7 mouse cellular contexts compared by ENCODE assay signal in genomic region chr11:60311025-60311854, GRCm38 (mm10). TPM values are rescaled to one million over a fixed set of nuclear protein-coding genes. Genes with fewer than 3 reads are reported as not detected.
DNase-seq lines count a peak whose midpoint lies in the region; ATAC-seq and TF ChIP-seq lines count a peak whose summit lies in the region.

No protein-coding gene starts in this region.

- no peaks in the 10 kb centered on the region for H3K36me3 ChIP-seq in forebrain, embryonic 15.5 days
- H3K36me3 ChIP-seq in heart, postnatal 0 days (replicated peaks; ENCODE audit: control insufficient read depth, insufficient read depth, low read length), result no peaks in the 10 kb centered on the region
- no peaks in the 10 kb centered on the region for H3K36me3 ChIP-seq in liver, adult 2 months (ENCODE audit: control insufficient read depth, insufficient read depth, low read length)
- H3K36me3 ChIP-seq in neural tube, embryonic 12.5 days, result no peaks in the 10 kb centered on the region

- ATAC-seq in forebrain, embryonic 15.5 days (replicated peaks), result peak; percentile 90
- ATAC-seq in heart, postnatal 0 days (ENCODE audit: insufficient read depth, low read depth), result peak; percentile 88
- peak; percentile 95 for ATAC-seq in neural tube, embryonic 12.5 days (ENCODE audit: low FRiP score, low read depth)

- peak overlapping the region; percentile 94 for H3K27ac ChIP-seq in forebrain, embryonic 15.5 days (replicated peaks)
- H3K27ac ChIP-seq in heart, postnatal 0 days (ENCODE audit: low read depth), result peak overlapping the region; percentile 67
- H3K27ac ChIP-seq in liver, adult 2 months (replicated peaks; ENCODE audit: insufficient read depth, low read depth, low read length), result 0 out of 2 replicates have a peak overlapping the region, but pooled peaks have one; percentile 4
- peak overlapping the region; percentile 90 for H3K27ac ChIP-seq in neural tube, embryonic 12.5 days

- peaks cover 17% of the 10 kb centered on the region for H3K79me2 ChIP-seq in liver, adult 2 months (ENCODE audit: control insufficient read depth, insufficient read depth, low read length)

- H3K9ac ChIP-seq in forebrain, embryonic 15.5 days (replicated peaks), result peak overlapping the region; percentile 31
- 0 out of 2 replicates have a peak overlapping the region, but pooled peaks have one; percentile 16 for H3K9ac ChIP-seq in heart, postnatal 0 days (replicated peaks; ENCODE audit: low read depth, low read length)
- no peak overlapping the region for H3K9ac ChIP-seq in liver, adult 2 months (ENCODE audit: low read depth, low read length)
- peak overlapping the region; percentile 51 for H3K9ac ChIP-seq in neural tube, embryonic 12.5 days

- H3K4me1 ChIP-seq in forebrain, embryonic 15.5 days, result peaks cover 39% of the 10 kb centered on the region
- H3K4me1 ChIP-seq in heart, postnatal 0 days (ENCODE audit: control insufficient read depth, insufficient read depth), result peaks cover 22% of the 10 kb centered on the region
- H3K4me1 ChIP-seq in liver, adult 2 months (ENCODE audit: control insufficient read depth, insufficient read depth, low read length), result peaks cover 12% of the 10 kb centered on the region
- peaks cover 39% of the 10 kb centered on the region for H3K4me1 ChIP-seq in neural tube, embryonic 12.5 days

- H3K4me2 ChIP-seq in forebrain, embryonic 15.5 days (replicated peaks), result peak overlapping the region; percentile 19
- H3K4me2 ChIP-seq in heart, postnatal 0 days (ENCODE audit: low read depth, low read length), result peak overlapping the region; percentile 17; the same call in 1 of the 2 replicates
- peak overlapping the region; percentile 44 for H3K4me2 ChIP-seq in neural tube, embryonic 12.5 days (replicated peaks)

- peak; percentile 8; the same call in 1 of the 2 replicates for TF ChIP-seq CTCF in heart, postnatal 0 days (IDR thresholded peaks at IDR 0.05; ENCODE audit: low read depth)
- TF ChIP-seq CTCF in liver, adult 2 months (IDR thresholded peaks at IDR 0.05; ENCODE audit: low read depth, low read length), result no peak

- H3K9me3 ChIP-seq in forebrain, embryonic 15.5 days, result no peaks in the 10 kb centered on the region
- no peaks in the 10 kb centered on the region for H3K9me3 ChIP-seq in heart, postnatal 0 days (replicated peaks; ENCODE audit: control insufficient read depth, low read length)
- no peaks in the 10 kb centered on the region for H3K9me3 ChIP-seq in neural tube, embryonic 12.5 days

- no peaks in the 10 kb centered on the region for H3K27me3 ChIP-seq in forebrain, embryonic 15.5 days
- no peaks in the 10 kb centered on the region for H3K27me3 ChIP-seq in heart, postnatal 0 days (ENCODE audit: control insufficient read depth, insufficient read depth, low read length)
- no peaks in the 10 kb centered on the region for H3K27me3 ChIP-seq in liver, adult 2 months (ENCODE audit: control insufficient read depth, insufficient read depth, low read length)
- H3K27me3 ChIP-seq in neural tube, embryonic 12.5 days (replicated peaks), result no peaks in the 10 kb centered on the region

- WGBS in forebrain, embryonic 15.5 days, result 2% methylated on average over 8 of the region's 8 CpGs
- 12% methylated on average over 8 of the region's 8 CpGs for WGBS in heart, postnatal 0 days
- WGBS in liver, adult 2 months, result 12% methylated on average over 8 of the region's 8 CpGs
- WGBS in neural tube, embryonic 12.5 days, result 2% methylated on average over 8 of the region's 8 CpGs

- TF ChIP-seq EP300 in heart, postnatal 0 days (IDR thresholded peaks at IDR 0.05; ENCODE audit: low read depth), result no peak

- DNase-seq in cerebellum, adult 18-20 months, result peak; percentile 80 to 85
- peak; percentile 76 for DNase-seq in heart, postnatal 0 days (ENCODE audit: low spot score)
- peak; percentile 92 to 95 for DNase-seq in kidney, postnatal 25 days
- DNase-seq in liver, adult 2 months (ENCODE audit: extremely low read depth, low read depth, low spot score), result peak; percentile 42
- DNase-seq in spleen, postnatal 36 days (ENCODE audit: low spot score in 2 of 2), result no peak

- TF ChIP-seq POLR2A in liver, adult 2 months (IDR thresholded peaks at IDR 0.05; ENCODE audit: extremely low read depth, insufficient read depth, low read length), result no peak

- no peak overlapping the region for H3K4me3 ChIP-seq in forebrain, embryonic 15.5 days
- no peak overlapping the region for H3K4me3 ChIP-seq in heart, postnatal 0 days (ENCODE audit: low read depth, low read length)
- H3K4me3 ChIP-seq in liver, adult 2 months (ENCODE audit: insufficient read depth, low read depth, low read length), result no peak overlapping the region
- H3K4me3 ChIP-seq in neural tube, embryonic 12.5 days, result no peak overlapping the region

RNA-seq across cellular contexts. Expression of gene Tom1l2, which starts 41.5 kb away (rescaled TPM):
- polyA plus RNA-seq in forebrain, embryonic 15.5 days (2015; fragmentation: Nextera tagmentation; extraction: Ambion mirVana), result 47.9 and 48.7 TPM in 2 replicates
- total RNA-seq in heart, postnatal 0 days (2014; rRNA removed; ENCODE audit: low replicate concordance), result 56.8 and 77.3 TPM in 2 replicates
- 30.5 and 31.3 TPM in 2 replicates for polyA plus RNA-seq in heart, postnatal 0 days (2015; fragmentation: Nextera tagmentation; extraction: Ambion mirVana)
- 9.6 and 13.5 TPM in 2 replicates for total RNA-seq in liver, adult 2 months (2014; rRNA removed)
- polyA plus RNA-seq in liver, adult 2 months (2012; rRNA removed), result 16.9 and 22.1 TPM in 2 replicates
- polyA plus RNA-seq in neural tube, embryonic 12.5 days (2016; fragmentation: Nextera tagmentation; extraction: Ambion mirVana), result 43.3 and 46.7 TPM in 2 replicates

RNA-seq across cellular contexts. Expression of gene Drc3, which starts 41.9 kb away (rescaled TPM):
- 5.7 and 7.3 TPM in 2 replicates for polyA plus RNA-seq in forebrain, embryonic 15.5 days (2015; fragmentation: Nextera tagmentation; extraction: Ambion mirVana)
- total RNA-seq in heart, postnatal 0 days (2014; rRNA removed; ENCODE audit: low replicate concordance), result 2.0 and 2.9 TPM in 2 replicates
- polyA plus RNA-seq in heart, postnatal 0 days (2015; fragmentation: Nextera tagmentation; extraction: Ambion mirVana), result 2.1 and 2.9 TPM in 2 replicates
- total RNA-seq in liver, adult 2 months (2014; rRNA removed), result 0.46 and 0.74 TPM in 2 replicates
- 0.46 and 0.64 TPM in 2 replicates for polyA plus RNA-seq in liver, adult 2 months (2012; rRNA removed)
- polyA plus RNA-seq in neural tube, embryonic 12.5 days (2016; fragmentation: Nextera tagmentation; extraction: Ambion mirVana), result 1.9 and 2.6 TPM in 2 replicates

Comparison
In these comparisons a context has a peak if more than half of its experiments do, and no peak if none do; other contexts are left out.
1. DNase-seq: peak in cerebellum, adult 18-20 months (2 of 2), heart, postnatal 0 days (single experiment), kidney, postnatal 25 days (2 of 2) and liver, adult 2 months (single experiment); none in spleen, postnatal 36 days (0 of 2).
2. H3K27ac ChIP-seq: peak in every context shown above with its lines; median percentile 94 in forebrain, embryonic 15.5 days; 90 in neural tube, embryonic 12.5 days; 67 in heart, postnatal 0 days; 4 in liver, adult 2 months.
3. Peak in every context shown above with its lines, with median percentiles within 50 percentile points of each other: ATAC-seq and H3K4me2 ChIP-seq.